Mouse (Mus musculus) liver, postnatal 0 days (tissue): Measurements from ENCODE around the gene Myt1l.

Experiments used
- CTCF ChIP-seq: sonication (generic); IDR thresholded peaks from 2 replicates; pipeline ENCODE4 v1.5.1; 2016; ENCODE audit warnings: antibody characterized with exemption, low read depth
- EP300 ChIP-seq: IDR thresholded peaks from 2 replicates; pipeline ENCODE4 v1.6.1; 2016; ENCODE audit warnings: antibody characterized with exemption, low read depth, mild to moderate bottlenecking

- TF ChIP-seq CTCF (no peak), EP300 (no peak)
These were observed 340.6 kb downstream of the Myt1l start for GRCm38 (mm10) chr12:29868781-29869180.
